Mouse (Mus musculus): ENCODE results near the gene Exoc3l4. TPM values are rescaled to one million over a fixed set of nuclear protein-coding genes. Genes with fewer than 3 reads are reported as not detected.

Exoc3l4 gene
- polyA plus RNA-seq, 1 experiment, result 10.0 TPM

GRCm38 (mm10) chr12:111443921-111444831, 27.4 kb downstream of the Exoc3l4 start:
- 59% methylated on average over 10 of the region's 10 CpGs for WGBS
- TF ChIP-seq CTCF (IDR thresholded peaks at IDR 0.05; ENCODE audit: borderline replicate concordance, insufficient read depth, low read depth, low read length), result no peak
- no peak for TF ChIP-seq POLR2A (IDR thresholded peaks at IDR 0.05; ENCODE audit: borderline replicate concordance, insufficient read depth, low read length)
- H3K27me3 ChIP-seq (ENCODE audit: control insufficient read depth, insufficient read depth, low read length), result peaks cover 2% of the 10 kb centered on the region; the same call in 1 of the 2 replicates

GRCm38 (mm10) chr12:111445161-111445889, 28.5 kb downstream of the Exoc3l4 start:
- WGBS, result 6% methylated on average over 52 of the region's 52 CpGs
- DNase-seq, result no peak
- H3K27ac ChIP-seq (ENCODE audit: insufficient read depth, low read length), result no peak overlapping the region
- no peak overlapping the region for H3K4me3 ChIP-seq (replicated peaks; ENCODE audit: insufficient read depth, low read depth, low read length)
- TF ChIP-seq CTCF (IDR thresholded peaks at IDR 0.05; ENCODE audit: borderline replicate concordance, insufficient read depth, low read depth, low read length), result no peak
- no peak for TF ChIP-seq POLR2A (IDR thresholded peaks at IDR 0.05; ENCODE audit: borderline replicate concordance, insufficient read depth, low read length)
- H3K27me3 ChIP-seq (ENCODE audit: control insufficient read depth, insufficient read depth, low read length), result peaks cover 2% of the 10 kb centered on the region; the same call in 1 of the 2 replicates
- H3K4me1 ChIP-seq (ENCODE audit: control insufficient read depth, insufficient read depth, low read length), result 0 out of 2 replicates have a peak, but pooled peaks cover 5% of the 10 kb centered on the region

More at GRCm38 (mm10) chr12:111443921-111444831, 27.4 kb downstream of the Exoc3l4 start:
- H3K27ac ChIP-seq (ENCODE audit: insufficient read depth, low read length), result no peak overlapping the region
- DNase-seq, result no peak
- 0 out of 2 replicates have a peak, but pooled peaks cover 5% of the 10 kb centered on the region for H3K4me1 ChIP-seq (ENCODE audit: control insufficient read depth, insufficient read depth, low read length)
- H3K4me3 ChIP-seq (replicated peaks; ENCODE audit: insufficient read depth, low read depth, low read length), result no peak overlapping the region

DNA sequence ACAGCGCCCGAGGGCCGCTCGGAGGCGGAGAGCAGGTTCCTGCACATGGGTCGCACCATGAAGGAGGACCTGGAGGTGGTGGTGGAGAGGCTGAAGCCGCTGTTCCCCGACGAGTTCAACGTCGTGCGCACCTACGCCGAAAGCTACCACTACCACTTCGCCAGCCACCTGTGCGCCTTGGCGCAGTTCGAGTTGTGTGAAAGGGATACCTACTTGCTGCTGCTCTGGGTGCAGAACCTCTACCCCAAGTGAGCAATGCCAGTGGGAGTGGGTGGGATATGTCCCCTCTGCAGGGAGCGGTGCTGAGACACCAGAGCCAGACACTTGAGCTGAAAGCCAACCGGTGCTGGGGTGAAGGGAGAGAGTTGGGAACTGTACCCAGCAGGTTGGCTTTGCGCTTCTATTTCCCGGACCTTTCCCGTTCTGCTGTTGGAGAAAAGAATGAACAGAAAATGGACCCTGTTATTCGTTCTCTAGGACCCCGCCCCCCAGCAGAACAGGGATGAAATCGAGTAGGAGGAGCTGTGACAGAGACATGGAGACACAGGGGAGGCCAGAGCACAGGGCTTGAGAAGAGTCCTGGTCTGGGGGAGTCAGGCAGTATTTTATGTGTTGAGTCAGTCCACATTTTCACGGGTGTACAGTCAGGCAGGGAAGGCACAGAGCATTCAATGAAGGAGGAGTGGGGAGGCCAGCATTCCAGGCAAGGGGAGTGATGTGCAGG, 29.2 kb downstream of the Exoc3l4 start:
- TF ChIP-seq CTCF (IDR thresholded peaks at IDR 0.05; ENCODE audit: borderline replicate concordance, insufficient read depth, low read depth, low read length) (no peak), POLR2A (IDR thresholded peaks at IDR 0.05; ENCODE audit: borderline replicate concordance, insufficient read depth, low read length) (no peak)
- Histone ChIP-seq H3K4me3 (replicated peaks; ENCODE audit: insufficient read depth, low read depth, low read length) (no peak overlapping the region), H3K27me3 (ENCODE audit: control insufficient read depth, insufficient read depth, low read length) (peaks cover 2% of the 10 kb centered on the region; the same call in 1 of the 2 replicates), H3K27ac (ENCODE audit: insufficient read depth, low read length) (no peak overlapping the region), H3K4me1 (ENCODE audit: control insufficient read depth, insufficient read depth, low read length) (0 out of 2 replicates have a peak, but pooled peaks cover 5% of the 10 kb centered on the region)
- 10% methylated on average over 27 of the region's 27 CpGs for WGBS
- DNase-seq, result no peak

GRCm38 (mm10) chr12:111446745-111447144, 29.9 kb downstream of the Exoc3l4 start:
- DNase-seq, result no peak
- Histone ChIP-seq H3K27me3 (ENCODE audit: control insufficient read depth, insufficient read depth, low read length) (peaks cover 2% of the 10 kb centered on the region; the same call in 1 of the 2 replicates), H3K27ac (ENCODE audit: insufficient read depth, low read length) (no peak overlapping the region), H3K4me1 (ENCODE audit: control insufficient read depth, insufficient read depth, low read length) (0 out of 2 replicates have a peak, but pooled peaks cover 5% of the 10 kb centered on the region), H3K4me3 (replicated peaks; ENCODE audit: insufficient read depth, low read depth, low read length) (no peak overlapping the region)
- 26% methylated on average over 5 of the region's 5 CpGs for WGBS
- no peak for TF ChIP-seq POLR2A (IDR thresholded peaks at IDR 0.05; ENCODE audit: borderline replicate concordance, insufficient read depth, low read length)

GRCm38 (mm10) chr12:111447350-111447749, 30.5 kb downstream of the Exoc3l4 start:
- H3K4me1 ChIP-seq (ENCODE audit: control insufficient read depth, insufficient read depth, low read length), result 0 out of 2 replicates have a peak, but pooled peaks cover 5% of the 10 kb centered on the region
- TF ChIP-seq POLR2A (IDR thresholded peaks at IDR 0.05; ENCODE audit: borderline replicate concordance, insufficient read depth, low read length), result no peak
- TF ChIP-seq CTCF (IDR thresholded peaks at IDR 0.05; ENCODE audit: borderline replicate concordance, insufficient read depth, low read depth, low read length), result no peak
- no peak overlapping the region for H3K27ac ChIP-seq (ENCODE audit: insufficient read depth, low read length)
- no peak overlapping the region for H3K4me3 ChIP-seq (replicated peaks; ENCODE audit: insufficient read depth, low read depth, low read length)
- DNase-seq, result no peak
- 45% methylated on average over 9 of the region's 9 CpGs for WGBS
- peaks cover 2% of the 10 kb centered on the region; the same call in 1 of the 2 replicates for H3K27me3 ChIP-seq (ENCODE audit: control insufficient read depth, insufficient read depth, low read length)

DNA sequence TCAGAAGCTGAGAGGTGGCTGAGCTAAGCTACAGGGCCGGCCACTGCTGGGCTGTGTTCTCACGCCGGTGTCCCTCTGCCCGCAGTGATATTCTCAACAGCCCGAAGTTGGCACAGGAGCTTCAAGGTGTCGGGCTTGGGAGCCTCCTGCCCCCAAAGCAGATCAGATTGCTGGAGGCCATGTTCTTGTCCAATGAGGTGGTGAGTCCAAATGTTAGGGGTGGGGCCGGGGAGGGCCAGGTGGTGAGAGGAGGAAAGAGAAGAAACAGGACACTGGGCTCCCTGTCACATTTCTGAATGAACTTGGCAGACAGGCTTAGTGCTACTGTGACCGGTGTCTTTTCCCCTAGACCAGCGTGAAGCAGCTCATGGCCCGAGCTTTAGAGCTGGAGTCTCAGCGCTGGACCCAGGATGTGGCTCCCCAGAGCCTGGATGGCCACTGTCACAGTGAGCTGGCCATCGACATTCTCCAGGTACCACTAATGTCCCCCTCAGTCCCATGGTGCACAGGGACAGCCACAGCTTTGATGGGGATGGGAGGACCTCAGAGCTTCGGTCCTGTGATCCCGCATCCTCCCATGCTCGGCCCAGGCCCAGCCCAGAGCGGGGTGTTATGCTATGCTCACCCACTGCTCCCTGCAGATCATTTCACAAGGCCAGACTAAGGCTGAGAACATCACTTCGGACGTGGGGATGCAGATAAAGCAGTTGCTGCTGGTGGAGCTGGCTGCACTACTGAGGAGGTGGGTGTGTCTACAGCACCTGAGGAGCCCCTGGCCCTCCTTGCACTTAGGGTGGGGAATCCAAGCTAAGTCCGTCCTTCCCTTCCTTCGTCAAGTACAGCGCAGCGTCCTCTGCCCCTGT, 31.3 kb downstream of the Exoc3l4 start:
- 0 out of 2 replicates have a peak, but pooled peaks cover 5% of the 10 kb centered on the region for H3K4me1 ChIP-seq (ENCODE audit: control insufficient read depth, insufficient read depth, low read length)
- no peak overlapping the region for H3K4me3 ChIP-seq (replicated peaks; ENCODE audit: insufficient read depth, low read depth, low read length)
- 28% methylated on average over 22 of the region's 22 CpGs for WGBS
- TF ChIP-seq CTCF (IDR thresholded peaks at IDR 0.05; ENCODE audit: borderline replicate concordance, insufficient read depth, low read depth, low read length) (no peak), POLR2A (IDR thresholded peaks at IDR 0.05; ENCODE audit: borderline replicate concordance, insufficient read depth, low read length) (no peak)
- DNase-seq, result no peak
- no peak overlapping the region for H3K27ac ChIP-seq (ENCODE audit: insufficient read depth, low read length)
- H3K27me3 ChIP-seq (ENCODE audit: control insufficient read depth, insufficient read depth, low read length), result peaks cover 2% of the 10 kb centered on the region; the same call in 1 of the 2 replicates

Measured in cerebellum, adult 2 months (tissue).